Mouse (Mus musculus): ENCODE data around the gene Blvra.
"Not testable (repeated sequence)": the region's sequence is repeated elsewhere in the genome, so short reads cannot be mapped to it uniquely, and the experiment has no call there.

The Blvra gene

GRCm38 (mm10) chr2:127070435-127070841 lies at the start of gene Blvra:
Gene Blvra, plus strand, starts transcription at chr2:127070665.
- peak; percentile 83 for DNase-seq (ENCODE audit: low spot score)

GRCm38 (mm10) chr2:127035006-127035605 lies 35.4 kb upstream of the Blvra start:
- DNase-seq (ENCODE audit: low spot score) = peak; percentile 52

- DNase-seq (ENCODE audit: low spot score) = no peak
Measured at GRCm38 (mm10) chr2:127037299-127037698, 33.2 kb upstream of the Blvra start.

- DNase-seq (ENCODE audit: low spot score) = no peak
Measured at GRCm38 (mm10) chr2:127061471-127061870, 9.0 kb upstream of the Blvra start.

- no peak for DNase-seq (ENCODE audit: low spot score)
Measured at GRCm38 (mm10) chr2:127068806-127069205, 1.7 kb upstream of the Blvra start.

- DNase-seq (ENCODE audit: low spot score) = no peak
Measured at GRCm38 (mm10) chr2:127069781-127070434, 557 bp upstream of the Blvra start.

GRCm38 (mm10) chr2:127070879-127071278 lies 414 bp downstream of the Blvra start:
- DNase-seq (ENCODE audit: low spot score) = no peak

- DNase-seq (ENCODE audit: low spot score) = no peak
Measured at GRCm38 (mm10) chr2:127074116-127074515, 3.7 kb downstream of the Blvra start.

GRCm38 (mm10) chr2:127077611-127078010 lies 7.1 kb downstream of the Blvra start:
- DNase-seq (ENCODE audit: low spot score) = no peak

GRCm38 (mm10) chr2:127079066-127079465 lies 8.6 kb downstream of the Blvra start:
- not testable (repeated sequence) for DNase-seq (ENCODE audit: low spot score)

GRCm38 (mm10) chr2:127079881-127080590 lies 9.6 kb downstream of the Blvra start:
- DNase-seq (ENCODE audit: low spot score) = no peak

- no peak for DNase-seq (ENCODE audit: low spot score)
Measured at GRCm38 (mm10) chr2:127080591-127081218, 10.2 kb downstream of the Blvra start.

- no peak for DNase-seq (ENCODE audit: low spot score)
Measured at GRCm38 (mm10) chr2:127086235-127086634, 15.8 kb downstream of the Blvra start.

- not testable (repeated sequence) for DNase-seq (ENCODE audit: low spot score)
Measured at GRCm38 (mm10) chr2:127090151-127090550, 19.7 kb downstream of the Blvra start.

- no peak for DNase-seq (ENCODE audit: low spot score)
Measured at GRCm38 (mm10) chr2:127092000-127092399, 21.5 kb downstream of the Blvra start.

GRCm38 (mm10) chr2:127108986-127109385 lies 38.5 kb downstream of the Blvra start:
- no peak for DNase-seq (ENCODE audit: low spot score)

- DNase-seq (ENCODE audit: low spot score) = no peak
Measured at GRCm38 (mm10) chr2:127121591-127122235, 51.2 kb downstream of the Blvra start.

GRCm38 (mm10) chr2:127128926-127129325 lies 58.5 kb downstream of the Blvra start:
- DNase-seq (ENCODE audit: low spot score) = no peak

- DNase-seq (ENCODE audit: low spot score) = no peak
Measured at GRCm38 (mm10) chr2:127131353-127131752, 60.9 kb downstream of the Blvra start.

- peak; percentile 91 for DNase-seq (ENCODE audit: low spot score)
Measured at GRCm38 (mm10) chr2:127133621-127134461, 63.4 kb downstream of the Blvra start, which contains the start of gene Ncaph. Gene Ncaph, minus strand, starts transcription at chr2:127133954.

GRCm38 (mm10) chr2:127135255-127135654 lies 64.8 kb downstream of the Blvra start:
- DNase-seq (ENCODE audit: low spot score) = not testable (repeated sequence)
